Mouse (Mus musculus) erythroblast, embryonic 14.5 days (primary cell): Measurements from ENCODE around the gene Slamf6.

Source experiments
- GATA1 ChIP-seq: IDR thresholded peaks from 2 replicates; pipeline ENCODE4 v1.6.1; 2012; ENCODE audit warnings: low read length, inconsistent platforms, mixed read lengths
- TAL1 ChIP-seq: IDR thresholded peaks from 3 replicates; pipeline ENCODE4 v1.6.1; 2012; ENCODE audit warnings: low read length, inconsistent platforms, mixed read lengths

DNA sequence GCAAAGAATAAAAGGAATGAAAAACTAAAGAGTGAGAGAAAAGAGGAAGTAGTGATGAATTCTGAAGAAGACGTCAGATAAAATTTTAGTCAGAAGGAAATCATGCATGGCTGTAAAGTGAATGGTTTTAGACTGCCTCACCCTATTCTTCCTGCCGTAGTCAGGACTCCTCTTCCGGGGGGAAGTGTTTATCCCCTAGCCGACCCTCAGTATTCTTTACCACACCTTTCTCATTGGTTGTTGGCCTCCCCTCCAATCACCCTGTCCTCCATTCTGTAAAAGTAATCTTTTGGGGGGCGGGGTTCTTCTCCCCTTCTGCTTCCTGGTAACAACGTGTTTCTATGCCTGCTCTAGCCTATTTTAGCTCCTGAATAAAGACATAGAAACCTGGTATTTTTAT, 37.8 kb downstream of the Slamf6 start:
- TF ChIP-seq TAL1 (no peak), GATA1 (no peak)
